Mouse (Mus musculus) olfactory bulb, adult 2 months (tissue): ENCODE measurements around the gene Fbxl14.

Experiments
- CTCF ChIP-seq: fragments of 200-500 bp; IDR thresholded peaks from 2 replicates; pipeline ENCODE4 v1.5.1; 2012; ENCODE audit warnings: low read depth, mild to moderate bottlenecking, low read length, moderate library complexity; ENCODE audit not compliant: insufficient read depth
- POLR2A ChIP-seq: fragments of 200-500 bp; IDR thresholded peaks from 2 replicates; pipeline ENCODE4 v1.6.1; 2012; ENCODE audit warnings: mild to moderate bottlenecking, low read depth, low read length, moderate library complexity; ENCODE audit not compliant: insufficient read depth

- TF ChIP-seq CTCF (no peak), POLR2A (no peak)
Observed at GRCm38 (mm10) chr6:119431751-119432324, 47.6 kb upstream of the Fbxl14 start.
